Mouse (Mus musculus) right cerebral cortex, adult 2 months (tissue): ENCODE results near the gene H2al2a.
"Not testable (repeated sequence)": the region's sequence is repeated elsewhere in the genome, so short reads cannot be mapped to it uniquely, and the experiment has no call there.

Experiments used
- DNase-seq, 2 experiments: peaks; one replicate each; pipeline ENCODE4 v3.0.0; 2021 to 2022; ENCODE audit warnings: low spot score in 2 of 2

Gene H2al2a

GRCm38 (mm10) chr2:18028140-18029021, 31.6 kb upstream of the H2al2a start:
- DNase-seq: peak; percentile 74 to 81

- peak; percentile 91 to 95 for DNase-seq
These were observed 30.8 kb upstream of the H2al2a start for GRCm38 (mm10) chr2:18027448-18028139.

GRCm38 (mm10) chr2:18026116-18026947, 29.6 kb upstream of the H2al2a start:
- peak; percentile 49 to 56 for DNase-seq

- no peak for DNase-seq
These were observed 29.0 kb upstream of the H2al2a start for GRCm38 (mm10) chr2:18025781-18026115.

- no peak for DNase-seq
These were observed 28.4 kb upstream of the H2al2a start for GRCm38 (mm10) chr2:18025116-18025515.

GRCm38 (mm10) chr2:18022886-18023285, 26.1 kb upstream of the H2al2a start:
- no peak for DNase-seq

- DNase-seq: no peak
These were observed 22.4 kb upstream of the H2al2a start for GRCm38 (mm10) chr2:18019122-18019521.

- no peak for DNase-seq
These were observed 20.6 kb upstream of the H2al2a start for GRCm38 (mm10) chr2:18017321-18017720.

GRCm38 (mm10) chr2:18016639-18017038, 19.9 kb upstream of the H2al2a start:
- no peak for DNase-seq

GRCm38 (mm10) chr2:18015581-18015980, 18.8 kb upstream of the H2al2a start:
- no peak for DNase-seq

- DNase-seq: no peak
These were observed 16.1 kb upstream of the H2al2a start for GRCm38 (mm10) chr2:18012866-18013265.

GRCm38 (mm10) chr2:18011226-18011625, 14.5 kb upstream of the H2al2a start:
- DNase-seq: no peak

- peak; percentile 42 to 48 for DNase-seq
These were observed 8.4 kb upstream of the H2al2a start for GRCm38 (mm10) chr2:18005137-18005536.

- DNase-seq: no peak
These were observed 7.5 kb upstream of the H2al2a start for GRCm38 (mm10) chr2:18004286-18004685.

- DNase-seq: no peak
These were observed 5.5 kb upstream of the H2al2a start for GRCm38 (mm10) chr2:18002306-18002705.

- DNase-seq: no peak
These were observed 7.2 kb downstream of the H2al2a start for GRCm38 (mm10) chr2:17989562-17989961.

GRCm38 (mm10) chr2:17989115-17989514, 7.6 kb downstream of the H2al2a start:
- no peak for DNase-seq

- no peak for DNase-seq
These were observed 10.1 kb downstream of the H2al2a start for GRCm38 (mm10) chr2:17986694-17987093.

- DNase-seq: no peak
These were observed 12.0 kb downstream of the H2al2a start for GRCm38 (mm10) chr2:17984774-17985173.

- no peak for DNase-seq
These were observed 14.0 kb downstream of the H2al2a start for GRCm38 (mm10) chr2:17982747-17983146.

- no peak for DNase-seq
These were observed 18.1 kb downstream of the H2al2a start for GRCm38 (mm10) chr2:17978706-17979105.

- DNase-seq: not testable (repeated sequence)
These were observed 18.5 kb downstream of the H2al2a start for GRCm38 (mm10) chr2:17978251-17978650.
